Mouse (Mus musculus) spleen, embryonic (tissue): ENCODE data around the gene Zcchc2.

ENCODE experiments used
- CTCF ChIA-PET: fragments of 350-600 bp; sonication (Branson Sonifier 250); formaldehyde crosslinking; loops from one replicate; lab custom pipeline; 2022; lab: Charles Lee

Zcchc2 gene

DNA sequence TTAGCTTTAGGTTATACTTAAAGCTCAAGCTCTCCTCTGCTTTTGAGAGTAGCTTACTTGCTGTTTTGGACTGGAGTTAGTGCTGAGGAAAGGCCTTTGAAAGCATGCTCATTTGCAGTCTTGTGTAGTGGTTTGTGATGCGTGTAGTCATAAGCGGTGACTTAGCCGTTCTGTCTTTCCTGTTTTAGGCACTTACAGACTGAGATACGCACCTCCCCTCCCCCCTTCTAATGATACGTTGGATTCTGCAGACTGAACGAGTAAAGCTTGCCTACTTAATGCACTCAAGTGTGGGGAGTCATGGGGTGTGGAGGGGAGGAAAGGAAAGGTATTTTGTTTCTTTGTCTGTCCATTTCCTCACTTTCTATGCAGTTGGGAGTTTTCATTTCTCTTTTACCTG, 41.7 kb downstream of the Zcchc2 start:
- CTCF ChIA-PET = no interaction called here

DNA sequence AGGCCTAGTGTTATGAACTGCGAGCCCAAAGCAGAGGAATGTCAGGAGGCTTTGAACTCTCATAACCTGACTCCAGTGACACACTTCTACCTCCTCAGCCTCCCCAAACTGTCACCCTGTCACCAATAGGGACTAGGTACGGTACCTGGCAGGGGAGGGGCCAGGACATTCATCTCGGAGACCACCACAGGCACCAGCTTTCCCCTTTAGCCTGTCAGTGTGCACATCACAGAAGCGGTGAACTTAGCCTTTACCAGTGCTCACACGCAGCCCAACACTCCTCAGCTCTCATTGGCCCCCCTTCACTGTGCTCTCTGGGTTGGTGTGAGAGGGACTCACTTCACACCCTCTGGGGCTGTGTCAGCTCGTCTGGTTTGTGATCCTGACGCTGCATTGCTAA, 44.6 kb downstream of the Zcchc2 start:
- CTCF ChIA-PET = no interaction called here

DNA sequence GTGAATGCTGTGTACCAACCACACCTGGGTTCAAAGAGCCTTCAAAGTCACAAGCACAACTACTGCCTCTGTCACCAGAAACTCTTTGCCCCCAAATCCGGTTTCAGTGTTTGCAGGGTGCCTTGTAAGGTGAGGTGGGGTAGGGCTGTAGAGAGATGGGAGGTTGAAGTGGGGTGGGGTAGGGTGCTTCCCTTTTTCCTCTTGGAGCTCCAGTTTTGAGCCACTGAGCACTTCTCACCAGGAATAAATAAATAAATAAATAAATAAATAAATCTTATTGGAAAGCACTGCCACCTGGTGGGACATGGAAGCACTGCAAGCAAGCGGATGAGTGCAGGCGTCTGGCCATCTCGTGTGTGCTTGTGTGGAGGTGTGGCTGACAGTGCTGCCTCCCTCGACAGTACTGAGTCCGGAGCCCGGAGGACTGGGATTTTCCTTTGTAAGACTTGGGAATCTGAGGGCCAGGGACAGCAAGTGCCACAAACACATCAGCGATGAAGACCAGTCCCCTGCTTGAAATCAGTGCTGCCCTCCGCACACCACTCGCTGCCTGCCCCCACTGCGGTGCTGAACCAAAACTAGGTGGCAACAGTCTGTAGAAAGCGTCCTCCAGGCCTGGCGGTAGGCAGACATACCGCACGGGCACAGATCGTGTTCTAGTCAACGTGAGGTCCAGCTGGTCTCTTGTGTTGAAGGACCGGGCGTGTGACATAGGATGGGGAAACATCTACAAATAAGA, 46.8 kb downstream of the Zcchc2 start:
- CTCF ChIA-PET = interaction anchor here (0.6 to 1.1 kb wide), 5 partner anchors 42 to 146 kb away, joined by 3 to 4 read pairs (median 3); no protein-coding TSS in a partner anchor

DNA sequence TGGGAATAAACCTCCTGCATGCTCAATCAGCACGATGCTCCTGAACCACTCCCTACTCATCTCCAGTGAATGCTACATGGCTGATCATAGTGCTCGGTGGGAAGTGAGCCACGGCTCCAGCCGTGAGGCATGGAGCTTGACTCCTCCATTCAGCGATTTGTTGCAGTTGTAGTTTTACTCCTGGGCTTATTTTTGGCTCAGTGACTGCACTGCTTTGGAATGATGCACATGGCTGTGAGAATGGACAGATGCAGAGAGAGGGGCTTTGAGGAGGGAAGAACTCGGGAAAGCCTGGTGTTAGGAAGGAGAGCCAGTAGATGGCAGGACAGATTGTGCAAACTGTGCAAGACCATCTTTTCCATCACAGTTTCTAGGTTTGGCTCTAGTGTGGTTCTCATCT, 49.1 kb downstream of the Zcchc2 start:
- CTCF ChIA-PET = no interaction called here

DNA sequence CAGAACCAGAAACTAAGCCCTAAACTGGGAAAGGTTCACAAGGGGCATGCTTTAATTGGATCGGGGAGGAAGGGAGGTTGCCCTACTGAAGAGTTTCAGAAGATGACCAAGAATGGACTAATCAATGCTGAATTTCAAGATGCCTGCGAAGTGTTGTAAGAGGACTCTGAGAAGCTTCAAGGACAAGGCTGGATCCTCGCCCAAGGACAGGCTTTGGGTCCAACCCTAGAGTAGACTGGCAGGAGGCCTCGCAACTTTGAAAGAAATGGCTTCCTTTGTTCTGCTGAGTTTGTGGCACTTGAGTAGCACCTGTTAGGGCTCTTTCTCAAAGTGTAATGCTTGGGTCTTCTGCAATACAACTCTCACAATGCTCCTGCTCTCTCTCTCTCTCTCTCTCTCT, 50.1 kb downstream of the Zcchc2 start:
- CTCF ChIA-PET = no interaction called here

DNA sequence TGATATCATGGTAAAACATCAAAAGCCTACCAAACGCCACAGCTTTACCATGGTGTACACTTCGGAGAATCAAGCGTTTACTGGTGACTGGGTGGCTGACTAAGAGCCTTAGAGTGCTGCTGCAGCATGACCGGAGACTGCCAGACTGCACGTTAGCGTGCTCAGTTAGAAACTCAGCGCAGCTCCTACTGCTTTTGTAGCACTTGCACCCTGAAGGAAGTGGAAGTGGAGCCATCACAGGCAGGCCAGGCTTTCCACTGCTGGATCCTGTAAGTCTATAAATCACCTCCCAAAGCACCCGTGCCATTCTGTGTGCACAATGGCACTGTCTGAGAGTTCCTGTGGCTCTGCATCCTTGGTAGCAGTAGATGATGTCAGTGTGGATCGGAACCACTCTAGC, 52.0 kb downstream of the Zcchc2 start:
- CTCF ChIA-PET = no interaction called here

DNA sequence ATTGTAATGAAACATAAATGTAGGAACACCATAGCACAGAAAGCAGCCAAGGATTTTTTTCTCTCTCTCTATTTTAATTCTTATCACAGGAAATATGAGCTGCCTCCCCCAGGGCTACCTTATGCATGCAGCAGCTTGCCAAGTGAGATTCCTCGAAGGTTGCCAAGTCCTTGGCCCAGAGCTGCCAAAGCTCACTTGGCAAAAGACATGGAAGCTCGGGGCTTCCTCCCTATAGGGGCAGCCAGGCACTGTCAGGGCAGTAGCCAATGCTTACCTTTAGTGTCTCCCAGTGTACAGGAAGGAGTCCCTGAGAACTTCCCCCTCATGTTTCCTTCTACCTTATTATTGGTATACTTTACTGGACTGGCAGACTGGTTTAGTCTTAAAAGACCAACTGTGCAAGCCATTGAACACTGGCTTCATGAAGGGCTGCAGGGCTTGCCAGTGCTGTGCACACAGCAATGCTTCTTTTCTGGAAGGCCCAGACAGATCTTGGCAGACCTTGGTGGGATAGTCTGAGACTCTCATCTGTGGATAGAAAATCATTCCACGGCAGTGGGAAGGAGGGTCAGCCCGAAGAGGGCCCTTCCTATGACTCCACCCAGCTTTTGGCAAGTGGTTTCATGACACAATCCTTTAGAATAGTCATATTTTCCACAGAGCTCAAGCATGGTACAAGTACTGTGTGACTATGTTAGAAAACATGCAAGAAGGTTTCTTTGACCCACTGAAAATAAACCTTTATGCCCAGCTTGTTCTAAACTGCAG, 53.0 kb downstream of the Zcchc2 start:
- CTCF ChIA-PET = interaction anchor here (0.6 kb wide), 2 partner anchors 40 to 189 kb away, joined by 3 to 4 read pairs; no protein-coding TSS in a partner anchor

DNA sequence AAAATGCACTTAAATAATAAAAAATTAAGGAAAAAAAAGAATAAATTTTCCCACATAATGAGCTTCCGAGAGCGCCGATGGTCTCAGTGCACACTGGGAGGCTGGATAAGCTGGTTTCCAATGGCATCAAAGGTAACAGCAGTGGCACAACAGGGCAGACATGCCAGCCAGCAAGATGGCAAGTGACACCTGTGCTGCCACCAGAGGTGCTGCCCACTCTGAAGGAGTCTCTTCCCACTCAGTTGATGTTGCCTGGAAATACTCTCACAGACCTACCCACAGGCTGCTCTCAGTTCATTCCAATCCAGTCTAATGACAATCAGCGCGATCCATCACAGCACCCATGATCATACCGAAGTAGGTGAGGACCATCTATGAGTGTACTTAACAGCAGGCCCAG, 58.8 kb downstream of the Zcchc2 start:
- CTCF ChIA-PET = no interaction called here

DNA sequence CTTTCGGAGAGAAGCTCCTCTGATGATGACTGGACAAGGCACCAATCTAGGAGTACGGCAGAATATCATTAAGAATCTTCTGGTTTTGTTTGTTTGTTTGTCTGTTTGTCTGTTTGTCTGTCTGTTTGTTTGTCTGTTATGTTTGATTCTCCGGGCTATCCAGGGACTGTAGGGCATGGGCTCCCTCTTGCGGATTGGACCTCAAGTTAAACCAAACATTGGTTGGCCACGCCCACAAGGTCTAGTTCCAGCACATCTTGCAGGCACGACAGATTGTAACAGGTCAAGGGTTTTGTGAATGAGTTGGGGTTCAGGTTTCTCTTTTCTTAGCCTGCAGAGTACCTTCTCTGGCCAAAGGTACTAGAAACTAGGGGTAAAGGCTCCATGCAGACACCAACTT, 64.8 kb downstream of the Zcchc2 start:
- CTCF ChIA-PET = interaction anchor here (0.6 kb wide), 1 partner anchor 102 kb away, joined by 4 read pairs; no protein-coding TSS in a partner anchor

DNA sequence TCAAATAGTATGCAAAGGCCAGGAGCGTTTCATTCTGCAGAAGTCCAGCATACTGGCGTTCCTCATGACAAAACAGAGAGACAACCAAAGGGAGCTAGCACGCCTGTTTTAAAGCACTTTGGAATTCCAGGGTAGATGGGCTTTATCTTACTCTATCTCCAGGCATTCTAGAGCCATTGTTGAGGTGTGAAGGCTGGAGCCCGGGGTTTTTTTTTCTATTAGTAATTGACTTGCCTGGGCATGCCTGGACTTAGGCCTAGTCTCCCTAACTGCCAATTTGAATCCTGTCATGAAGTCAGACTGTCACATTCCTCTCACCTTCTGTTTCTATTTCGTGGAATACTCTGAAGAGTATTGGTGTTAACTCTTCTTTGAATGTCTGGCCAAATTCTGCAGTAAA, 68.1 kb downstream of the Zcchc2 start:
- CTCF ChIA-PET = no interaction called here

DNA sequence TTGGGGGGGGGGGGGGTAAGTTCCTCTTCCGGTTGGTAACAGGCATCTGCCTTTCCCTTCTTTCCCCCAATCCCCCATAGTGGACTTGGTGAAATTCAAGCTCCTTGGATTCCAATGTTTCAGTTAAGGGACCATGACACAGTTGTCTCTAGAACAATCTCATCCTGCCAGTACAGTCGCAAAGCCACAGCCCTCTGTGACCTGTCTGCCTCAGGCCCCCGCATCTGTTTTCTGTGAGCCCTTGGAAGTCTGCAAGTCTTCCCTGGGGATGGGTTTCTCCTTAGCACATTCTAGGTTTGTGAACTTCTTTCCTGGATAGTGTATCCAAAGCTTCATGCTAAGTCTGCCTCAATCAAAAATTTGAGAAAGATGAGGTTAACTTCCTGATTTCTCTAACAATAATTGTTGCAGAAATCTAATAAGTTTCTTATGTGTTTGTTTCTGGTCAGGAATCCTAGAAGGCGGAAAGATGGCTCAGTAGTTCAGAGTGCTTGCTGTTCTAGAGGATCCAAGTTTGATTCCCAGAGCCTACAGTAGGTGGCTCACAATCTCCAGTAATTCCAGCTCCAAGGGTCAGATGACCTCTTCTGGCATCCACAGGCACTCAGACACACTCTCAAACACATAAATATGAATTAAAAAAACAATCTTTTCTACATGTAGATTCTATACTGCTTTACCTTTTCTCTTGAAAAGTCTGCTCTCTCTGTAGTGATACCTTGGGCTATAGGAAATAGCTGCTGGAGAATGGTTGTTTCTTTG, 69.5 kb downstream of the Zcchc2 start:
- CTCF ChIA-PET = interaction anchor here (0.6 to 0.7 kb wide), 4 partner anchors 26 to 746 kb away, joined by 3 to 5 read pairs (median 4); no protein-coding TSS in a partner anchor

DNA sequence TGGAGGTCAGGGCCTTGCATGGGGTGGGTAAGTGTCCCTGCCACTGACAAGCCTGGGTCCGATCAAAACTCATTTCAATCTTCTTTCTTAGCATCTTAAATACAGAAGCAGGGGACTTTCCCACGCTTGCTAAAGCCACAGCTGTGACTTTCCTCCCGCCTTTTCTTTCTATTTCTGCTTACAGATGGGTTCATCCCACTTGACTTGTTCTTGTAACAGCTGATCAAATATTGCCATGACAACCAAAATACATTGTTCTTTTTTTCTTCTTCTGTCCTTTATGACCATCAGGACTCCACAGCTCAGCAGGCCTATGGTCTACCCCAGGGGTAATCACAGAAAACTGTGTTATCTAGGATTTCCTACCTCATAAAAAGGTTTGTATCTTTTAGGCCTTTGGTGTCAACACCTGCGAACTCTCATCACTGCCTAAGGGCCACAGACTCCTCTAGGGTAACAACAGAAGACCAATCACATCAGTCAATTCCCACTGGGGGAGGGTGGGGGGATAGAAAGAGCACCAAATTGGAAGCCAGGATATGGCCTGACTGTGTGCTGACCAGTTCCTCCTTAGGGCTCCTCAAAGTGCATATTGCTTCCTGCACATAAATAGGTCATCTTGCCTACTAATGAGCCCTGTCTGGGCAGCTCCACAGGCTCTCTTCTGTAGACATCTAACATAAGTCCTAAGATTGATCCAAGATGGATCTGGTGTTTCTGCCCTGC, 71.1 kb downstream of the Zcchc2 start:
- CTCF ChIA-PET = interaction anchor here (0.7 kb wide), 1 partner anchor 109 kb away, joined by 3 read pairs; no protein-coding TSS in a partner anchor

DNA sequence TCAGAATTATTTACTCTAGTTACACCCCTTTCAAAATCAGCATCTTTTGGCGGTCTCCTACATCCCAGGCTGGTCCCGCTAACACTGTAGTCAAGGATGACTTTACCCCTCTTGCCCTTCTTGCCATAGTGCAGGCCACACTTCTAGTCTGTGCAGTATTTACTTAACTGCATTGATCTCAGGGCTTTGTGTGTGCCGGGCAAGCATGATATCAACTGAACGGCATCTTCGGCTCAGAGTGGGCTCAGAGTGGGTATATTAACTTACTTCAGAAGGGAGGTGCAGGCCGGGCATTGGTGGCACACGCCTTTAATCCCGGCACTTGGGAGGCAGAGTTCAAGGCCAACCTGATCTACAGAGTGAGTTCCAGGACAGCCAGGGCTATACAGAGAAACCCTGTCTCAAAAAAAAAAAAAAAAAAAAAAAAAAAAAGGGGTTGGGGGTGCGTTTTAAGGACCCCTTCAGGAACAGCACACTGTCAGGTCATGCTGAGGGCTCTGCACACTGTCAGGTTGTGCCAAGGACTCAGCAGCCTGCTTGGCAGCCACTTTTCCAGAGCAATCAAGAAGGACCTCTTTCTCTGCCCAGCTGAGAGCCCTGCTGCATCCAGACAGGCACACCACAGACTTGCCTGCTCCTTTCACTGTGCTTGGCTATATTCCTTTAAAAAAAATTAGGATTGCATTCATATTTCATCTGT, 72.8 kb downstream of the Zcchc2 start:
- CTCF ChIA-PET = no interaction called here

DNA sequence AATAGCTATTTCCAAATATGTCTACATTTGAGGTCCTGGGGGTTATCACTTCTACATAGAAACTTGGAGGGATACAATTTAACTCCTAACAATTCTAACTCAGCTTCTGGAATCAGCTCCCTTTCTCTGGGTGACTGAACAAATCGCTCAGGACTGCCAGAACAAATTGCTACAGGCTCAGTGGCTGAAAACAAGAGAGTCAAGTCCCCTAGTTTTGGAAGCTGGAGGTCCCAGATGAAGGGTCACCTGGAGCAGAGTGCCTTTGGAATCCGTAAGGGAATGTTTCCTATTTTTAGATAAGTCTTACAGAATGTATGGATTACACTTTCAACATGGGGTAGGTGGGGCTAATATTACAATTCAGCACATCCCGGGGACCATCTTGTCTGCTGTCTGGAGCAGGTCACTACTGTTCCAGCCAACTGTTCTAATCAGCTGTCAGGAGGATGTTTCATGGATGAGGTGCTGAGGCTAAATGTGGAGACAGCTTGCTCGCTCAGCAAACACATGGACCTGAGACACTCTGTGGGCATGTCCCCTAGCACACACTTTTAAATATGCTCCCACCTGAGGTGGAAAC, 73.5 kb downstream of the Zcchc2 start:
- CTCF ChIA-PET = no interaction called here

DNA sequence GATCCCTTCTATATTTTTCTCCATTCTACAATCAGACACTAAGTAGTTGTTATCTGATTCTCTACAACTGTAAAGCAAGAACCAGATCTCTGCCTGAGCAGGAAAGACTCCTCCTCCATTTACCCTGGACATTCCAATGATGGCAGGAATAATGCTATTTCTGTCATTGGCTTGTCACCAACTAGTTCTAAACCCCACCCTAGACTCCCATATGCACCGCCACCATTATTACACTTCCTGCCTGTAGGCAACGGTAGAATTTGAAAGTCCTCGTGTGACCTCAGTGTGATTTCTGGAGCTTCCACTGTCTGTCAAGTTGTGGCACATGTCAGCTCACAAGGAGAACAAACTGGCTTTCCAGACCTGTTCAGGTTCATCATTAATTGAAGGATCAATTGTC, 74.1 kb downstream of the Zcchc2 start:
- CTCF ChIA-PET = interaction anchor here (0.6 kb wide), 1 partner anchor 81 kb away, joined by 9 read pairs; no protein-coding TSS in a partner anchor

DNA sequence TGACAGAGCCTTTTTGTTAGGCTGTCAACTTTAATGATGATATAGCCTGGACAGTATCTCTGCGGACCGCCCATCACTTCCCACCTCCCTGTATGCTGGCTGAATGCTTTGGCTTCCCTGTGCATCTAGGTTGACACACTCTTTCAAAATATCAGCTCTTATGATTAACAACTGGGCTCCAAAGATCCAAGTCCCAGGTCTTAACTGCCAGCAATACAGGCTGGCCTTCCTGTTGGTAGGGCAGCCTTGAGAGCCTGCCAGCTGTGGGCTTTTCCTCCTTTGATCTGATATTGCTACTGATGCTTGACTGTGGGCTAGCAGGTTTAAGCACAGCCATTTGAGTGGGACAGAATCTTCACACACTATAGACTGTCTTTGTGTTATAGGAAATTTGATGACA, 74.5 kb downstream of the Zcchc2 start:
- CTCF ChIA-PET = interaction anchor here (0.6 kb wide), 2 partner anchors 80 to 588 kb away, joined by 4 to 9 read pairs; no protein-coding TSS in a partner anchor

DNA sequence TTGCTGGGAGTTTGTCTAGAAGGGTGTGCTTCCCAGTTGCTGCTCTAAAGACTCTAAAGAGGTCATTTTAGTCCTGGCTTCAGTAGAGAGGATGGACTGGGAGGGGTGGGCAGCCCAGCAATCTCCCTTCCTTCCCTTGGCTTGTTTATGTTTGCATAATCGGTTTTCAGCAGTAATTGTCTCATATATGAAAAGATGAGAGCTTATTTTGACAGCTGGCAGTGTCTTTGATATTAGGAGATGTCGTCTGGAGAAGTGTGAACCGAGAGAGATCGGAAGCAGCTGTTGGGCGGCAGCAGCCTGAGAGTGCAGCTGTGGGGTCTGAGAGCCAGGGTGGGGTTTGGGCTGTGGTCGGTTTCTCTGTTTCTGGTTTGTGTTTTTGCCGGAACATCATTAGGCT, 75.5 kb downstream of the Zcchc2 start:
- CTCF ChIA-PET = interaction anchor here (0.6 kb wide), 1 partner anchor 39 kb away, joined by 13 read pairs; no protein-coding TSS in a partner anchor

DNA sequence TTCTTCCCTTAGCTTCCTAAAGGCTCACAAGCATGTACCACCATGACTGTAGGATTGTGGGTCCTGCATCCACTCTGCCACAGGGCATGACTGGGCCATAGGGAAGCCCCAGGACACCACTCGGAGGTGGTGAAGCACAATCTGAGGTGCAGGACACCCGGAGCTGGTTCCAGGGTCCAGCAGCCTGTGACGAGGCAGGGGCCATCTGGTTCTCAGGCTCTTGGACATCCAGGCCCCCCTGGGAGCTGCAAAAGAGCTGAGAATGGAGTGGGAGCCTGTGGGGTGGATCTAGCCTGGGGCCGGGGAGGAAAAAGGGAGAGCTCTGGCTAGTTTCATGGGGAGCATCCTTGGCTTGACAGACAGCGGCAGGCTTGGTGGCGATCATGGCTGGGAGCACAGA, 77.1 kb downstream of the Zcchc2 start:
- CTCF ChIA-PET = no interaction called here

DNA sequence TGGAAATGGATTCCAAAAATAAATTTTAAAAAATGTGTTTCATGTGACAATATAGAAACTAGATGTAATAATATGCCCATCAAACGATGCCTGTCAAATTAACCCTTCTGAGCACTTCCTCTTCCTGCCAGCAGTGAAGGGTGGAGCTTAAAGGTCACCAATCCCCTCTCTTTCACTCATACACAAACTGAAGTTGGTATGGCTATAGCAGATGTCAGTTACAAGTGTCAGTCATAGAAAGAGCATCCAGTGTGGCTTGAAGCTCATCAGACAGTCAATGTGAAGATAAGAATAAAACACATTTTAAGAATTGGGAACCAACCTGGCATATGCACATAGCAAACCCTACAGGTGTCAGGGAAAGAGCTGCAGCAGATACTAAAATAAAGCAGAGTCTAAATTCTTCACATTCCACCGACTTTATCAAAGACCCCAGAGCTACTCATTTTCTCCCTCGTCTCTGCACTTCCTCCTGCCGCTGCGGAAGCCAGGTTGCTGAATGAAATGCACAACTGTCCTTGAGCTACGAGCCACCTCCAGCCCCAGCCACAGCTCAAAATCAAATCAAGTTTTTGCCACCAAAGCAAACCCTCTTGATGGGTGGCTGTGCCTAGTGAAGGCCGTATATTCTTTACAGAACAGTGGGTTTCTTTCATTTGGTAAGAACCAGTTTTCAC, 79.8 kb downstream of the Zcchc2 start:
- CTCF ChIA-PET = no interaction called here
